Mouse (Mus musculus) ES-Bruce4 (cell line): ENCODE results near the gene Alb.

Experiments used
- CTCF ChIP-seq: IDR thresholded peaks from one replicate; pipeline ENCODE4 v1.8.1; 2011; ENCODE audit warnings: low read depth, low read length
- EP300 ChIP-seq: IDR thresholded peaks from 2 replicates; pipeline ENCODE4 v1.6.1; 2011; ENCODE audit warnings: low read depth, low read length; ENCODE audit not compliant: insufficient read depth
- POLR2A ChIP-seq: IDR thresholded peaks from one replicate; pipeline ENCODE4 v1.8.1; 2011; ENCODE audit warnings: low read length; ENCODE audit not compliant: insufficient read depth

GRCm38 (mm10) chr5:90452711-90453110 is 8.0 kb upstream of the Alb start:
- TF ChIP-seq POLR2A = no peak
- TF ChIP-seq CTCF = no peak
- TF ChIP-seq EP300 = no peak
